Mouse (Mus musculus) hindbrain, embryonic 12.5 days (tissue): ENCODE data around the gene Cant1. TPM values are rescaled to one million over a fixed set of nuclear protein-coding genes. Genes with fewer than 3 reads are reported as not detected.

Experiments
- ATAC-seq: fragments of 200-750 bp; cut with Nextera tagmentation; 2 replicates; pipeline ENCODE4 v1.8.0; 2017; ENCODE audit warnings: moderate TSS enrichment; ENCODE audit not compliant: low FRiP score
- H3K27ac ChIP-seq: fragments of 300-500 bp; sonication (generic); 2 replicates; pipeline ENCODE4 v1.5.1; 2016; ENCODE audit warnings: mild to moderate bottlenecking
- H3K27me3 ChIP-seq: fragments of 300-500 bp; sonication (generic); 2 replicates; pipeline ENCODE4 v1.6.1; 2016; ENCODE audit warnings: mild to moderate bottlenecking
- H3K36me3 ChIP-seq: fragments of 300-500 bp; sonication (generic); 2 replicates; pipeline ENCODE4 v1.6.1; 2016; ENCODE audit warnings: mild to moderate bottlenecking
- H3K4me1 ChIP-seq: fragments of 300-500 bp; sonication (generic); 2 replicates; pipeline ENCODE4 v1.6.1; 2016
- H3K4me2 ChIP-seq: fragments of 300-500 bp; sonication (generic); replicated peaks from 2 replicates; pipeline ENCODE4 v1.6.1; 2016; ENCODE audit warnings: mild to moderate bottlenecking
- H3K4me3 ChIP-seq: fragments of 300-500 bp; sonication (generic); 2 replicates; pipeline ENCODE4 v1.5.1; 2016; ENCODE audit warnings: mild to moderate bottlenecking
- H3K9ac ChIP-seq: fragments of 300-500 bp; sonication (generic); 2 replicates; pipeline ENCODE4 v1.6.1; 2016; ENCODE audit warnings: mild to moderate bottlenecking, moderate library complexity
- H3K9me3 ChIP-seq: fragments of 300-500 bp; sonication (generic); replicated peaks from 2 replicates; pipeline ENCODE4 v1.6.1; 2016; ENCODE audit warnings: mild to moderate bottlenecking
- WGBS: fragments of 180-500 bp; shearing (Covaris S2); methylation state at CpG from one replicate; pipeline ENCODE4 v1.1.7; 2016; 5-methylcytosine and 5-hydroxymethylcytosine counted together
- polyA plus RNA-seq: library from polyadenylated mRNA; unstranded; fragments of >200 nt; fragmentation: Nextera tagmentation; extraction: Ambion mirVana; gene quantifications from 2 replicates; pipeline ENCODE4 v1.2.1, GENCODE M21; 2016

Cant1 gene
- polyA plus RNA-seq, 1 experiment from 2014 or later = 31.3 TPM

- ATAC-seq = no peak
- WGBS = 85% methylated on average over 5 of the region's 5 CpGs
- Histone ChIP-seq H3K4me3 (no peak overlapping the region), H3K4me1 (peaks cover 3% of the 10 kb centered on the region; the same call in 1 of the 2 replicates), H3K27ac (no peak overlapping the region), H3K4me2 (no peak overlapping the region), H3K36me3 (no peaks in the 10 kb centered on the region), H3K9me3 (no peaks in the 10 kb centered on the region), H3K27me3 (no peaks in the 10 kb centered on the region), H3K9ac (no peak overlapping the region)
Observed at GRCm38 (mm10) chr11:118375881-118376280, 43.0 kb downstream of the Cant1 start.

DNA sequence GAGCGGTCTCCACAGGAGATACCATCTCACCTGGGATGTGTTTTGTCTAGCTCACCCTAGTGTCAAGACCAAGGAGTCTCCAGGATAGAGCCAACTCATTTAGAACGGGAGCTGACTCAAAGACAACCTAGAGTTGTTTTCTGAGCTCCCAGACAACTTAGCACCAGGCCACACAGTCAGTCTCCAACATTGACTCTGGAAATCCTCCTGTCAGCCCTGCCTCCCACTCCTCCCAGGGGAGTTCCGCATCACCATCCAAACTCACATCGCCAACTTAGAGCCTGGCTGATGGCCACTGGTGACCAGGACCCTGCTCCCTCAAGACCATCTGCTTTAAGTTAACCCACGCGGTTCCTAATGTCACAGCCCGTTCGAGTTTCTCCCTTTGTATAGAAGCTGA is 43.4 kb downstream of the Cant1 start:
- Histone ChIP-seq H3K27ac (no peak overlapping the region), H3K9me3 (no peaks in the 10 kb centered on the region), H3K4me2 (no peak overlapping the region), H3K27me3 (no peaks in the 10 kb centered on the region), H3K4me1 (peaks cover 3% of the 10 kb centered on the region; the same call in 1 of the 2 replicates), H3K4me3 (no peak overlapping the region), H3K9ac (no peak overlapping the region), H3K36me3 (no peaks in the 10 kb centered on the region)
- ATAC-seq = no peak
- 87% methylated on average over 8 of the region's 8 CpGs for WGBS

DNA sequence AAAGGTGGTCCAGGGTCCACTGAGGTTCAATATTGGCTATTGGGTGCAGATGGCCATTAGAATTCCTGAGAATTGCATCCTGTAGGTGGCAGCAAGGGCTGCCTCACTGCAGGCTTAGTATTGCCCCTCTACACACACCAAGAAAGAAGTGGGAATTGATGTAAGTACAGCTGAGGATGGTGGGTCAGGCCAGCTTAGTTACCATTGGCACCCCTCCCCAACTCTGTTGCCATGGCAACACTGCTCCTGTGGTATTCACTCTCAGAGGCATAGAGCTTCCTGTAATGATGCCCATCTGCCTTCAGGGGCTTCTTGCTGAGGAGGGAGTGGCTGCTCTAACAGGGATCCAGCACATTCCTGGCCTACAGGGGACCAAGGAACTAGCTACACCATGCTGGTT is 43.9 kb downstream of the Cant1 start:
- Histone ChIP-seq H3K36me3 (no peaks in the 10 kb centered on the region), H3K4me3 (no peak overlapping the region), H3K9me3 (no peaks in the 10 kb centered on the region), H3K27ac (no peak overlapping the region), H3K27me3 (no peaks in the 10 kb centered on the region), H3K4me2 (no peak overlapping the region), H3K9ac (no peak overlapping the region), H3K4me1 (peaks cover 3% of the 10 kb centered on the region; the same call in 1 of the 2 replicates)
- no peak for ATAC-seq

GRCm38 (mm10) chr11:118374506-118374905 is 44.4 kb downstream of the Cant1 start:
- Histone ChIP-seq H3K27me3 (no peaks in the 10 kb centered on the region), H3K9me3 (no peaks in the 10 kb centered on the region), H3K4me1 (peaks cover 3% of the 10 kb centered on the region; the same call in 1 of the 2 replicates), H3K27ac (no peak overlapping the region), H3K4me2 (no peak overlapping the region), H3K36me3 (no peaks in the 10 kb centered on the region), H3K4me3 (no peak overlapping the region), H3K9ac (no peak overlapping the region)
- WGBS = 54% methylated on average over 5 of the region's 5 CpGs
- no peak for ATAC-seq

DNA sequence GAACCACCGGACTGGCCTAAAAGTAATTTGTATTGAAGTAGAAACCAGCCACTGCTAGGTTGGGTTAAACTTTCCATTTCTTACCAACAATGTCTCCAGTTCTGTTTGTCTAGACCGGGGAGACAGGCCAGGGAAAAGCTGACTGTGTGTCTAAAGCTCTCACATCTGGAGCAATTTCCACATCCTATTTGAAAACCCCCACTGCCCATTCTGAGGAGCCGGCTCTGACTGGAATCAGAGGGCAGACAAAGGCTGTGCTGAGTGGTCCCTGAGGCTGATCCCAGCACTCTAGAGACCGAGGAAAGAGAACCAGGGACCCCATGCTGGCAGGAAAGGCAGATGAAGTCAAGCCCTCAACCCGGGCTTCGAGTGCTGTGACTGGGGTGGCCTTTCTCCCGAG is 46.2 kb downstream of the Cant1 start:
- Histone ChIP-seq H3K4me2 (no peak overlapping the region), H3K27me3 (no peaks in the 10 kb centered on the region), H3K9ac (no peak overlapping the region), H3K36me3 (no peaks in the 10 kb centered on the region), H3K4me3 (no peak overlapping the region), H3K4me1 (peaks cover 3% of the 10 kb centered on the region; the same call in 1 of the 2 replicates), H3K27ac (no peak overlapping the region), H3K9me3 (no peaks in the 10 kb centered on the region)
- no peak for ATAC-seq
- WGBS = 48% methylated on average over 7 of the region's 7 CpGs

DNA sequence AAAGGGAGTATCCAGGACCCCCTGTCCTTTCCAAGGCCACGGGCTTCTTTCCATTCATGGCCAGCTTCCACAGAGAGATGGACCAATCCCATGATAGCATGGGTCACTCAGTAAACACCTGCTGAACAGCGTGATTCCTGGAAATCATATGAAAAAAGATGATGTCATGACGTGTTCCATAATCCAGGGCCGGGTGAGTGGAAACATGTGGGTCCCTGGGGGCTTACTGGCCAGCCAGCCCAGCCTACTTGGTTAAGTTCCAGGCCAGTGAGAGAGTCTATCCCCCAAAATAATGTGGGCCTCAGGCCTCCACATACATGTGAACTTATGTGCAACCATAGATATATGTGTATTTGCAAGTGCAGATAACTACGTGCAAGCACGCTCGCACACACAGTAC is 47.0 kb downstream of the Cant1 start:
- Histone ChIP-seq H3K4me1 (peaks cover 3% of the 10 kb centered on the region; the same call in 1 of the 2 replicates), H3K27ac (no peak overlapping the region), H3K4me2 (no peak overlapping the region), H3K9me3 (no peaks in the 10 kb centered on the region), H3K4me3 (no peak overlapping the region), H3K27me3 (no peaks in the 10 kb centered on the region), H3K36me3 (no peaks in the 10 kb centered on the region), H3K9ac (no peak overlapping the region)
- no peak for ATAC-seq
- WGBS = 89% methylated on average over 7 of the region's 7 CpGs

DNA sequence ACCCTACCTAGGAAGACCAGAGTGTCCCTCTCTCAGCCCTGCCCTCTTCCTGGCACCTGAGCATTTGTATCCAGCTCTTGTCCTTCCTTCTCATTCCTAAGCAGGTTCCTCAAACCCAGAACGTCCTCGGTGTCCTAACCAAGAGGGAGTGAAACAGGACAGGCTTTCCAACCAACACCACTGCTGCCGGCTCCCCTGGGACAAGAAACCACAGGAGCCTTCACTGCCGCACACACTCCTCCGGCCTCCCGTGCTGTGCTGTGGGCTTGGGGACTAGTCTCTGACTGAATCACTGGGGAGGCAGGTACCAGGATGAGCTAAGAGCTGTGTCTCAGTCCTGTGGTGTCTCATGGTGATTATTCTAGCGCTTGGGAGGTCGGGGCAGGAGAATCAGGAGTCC is 49.2 kb downstream of the Cant1 start:
- Histone ChIP-seq H3K4me3 (no peak overlapping the region), H3K27ac (no peak overlapping the region), H3K9me3 (no peaks in the 10 kb centered on the region), H3K4me1 (no peaks in the 10 kb centered on the region; the same call in none of the 2 replicates), H3K27me3 (no peaks in the 10 kb centered on the region), H3K4me2 (no peak overlapping the region), H3K9ac (no peak overlapping the region), H3K36me3 (no peaks in the 10 kb centered on the region)
- 78% methylated on average over 8 of the region's 8 CpGs for WGBS
- no peak for ATAC-seq

DNA sequence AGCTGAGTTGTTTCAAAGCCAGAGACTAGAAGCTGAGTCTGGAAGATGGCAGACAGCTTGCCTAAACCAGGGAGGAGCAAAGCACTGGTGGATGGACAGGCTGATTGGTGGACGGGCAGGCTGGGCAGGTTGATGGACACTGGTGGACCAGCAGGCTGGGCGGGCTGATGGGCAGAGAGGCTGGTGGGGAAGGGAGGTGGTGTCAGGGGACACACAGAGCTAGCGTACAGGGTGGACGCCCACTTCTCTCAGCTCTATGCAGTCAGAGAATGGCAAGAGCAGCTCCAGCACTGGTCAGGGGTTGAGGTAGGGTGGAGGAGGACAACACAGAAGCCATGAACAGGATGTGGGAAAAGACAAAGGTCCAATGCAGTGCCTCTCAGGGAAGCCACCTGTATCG is 49.6 kb downstream of the Cant1 start:
- H3K4me2 ChIP-seq = no peak overlapping the region
- no peaks in the 10 kb centered on the region for H3K36me3 ChIP-seq
- ATAC-seq = no peak
- H3K4me3 ChIP-seq = no peak overlapping the region
- no peaks in the 10 kb centered on the region for H3K27me3 ChIP-seq
- no peak overlapping the region for H3K27ac ChIP-seq
- H3K4me1 ChIP-seq = no peaks in the 10 kb centered on the region; the same call in none of the 2 replicates
- H3K9me3 ChIP-seq = no peaks in the 10 kb centered on the region
- H3K9ac ChIP-seq = no peak overlapping the region
- 86% methylated on average over 5 of the region's 5 CpGs for WGBS

DNA sequence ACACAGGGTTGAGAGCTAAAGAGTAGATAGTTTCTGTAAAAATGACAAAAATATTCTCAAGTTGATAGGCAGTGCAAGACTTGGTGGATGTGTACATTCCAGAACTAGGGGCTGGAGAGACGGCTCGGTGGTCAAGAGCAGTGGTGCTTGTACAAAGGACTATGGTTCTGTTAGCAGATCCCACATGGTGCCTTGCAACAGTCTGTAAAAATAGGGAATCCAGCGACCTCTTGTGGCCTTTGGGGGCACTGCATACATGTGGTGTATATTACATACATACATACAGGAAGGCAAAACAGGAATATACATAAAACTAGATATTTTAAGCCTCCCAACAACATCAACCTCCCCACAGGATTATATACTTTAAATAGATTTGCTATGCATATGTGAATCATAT is 50.6 kb downstream of the Cant1 start:
- Histone ChIP-seq H3K36me3 (no peaks in the 10 kb centered on the region), H3K4me2 (no peak overlapping the region), H3K9ac (no peak overlapping the region), H3K9me3 (no peaks in the 10 kb centered on the region), H3K4me3 (no peak overlapping the region), H3K4me1 (peaks cover 4% of the 10 kb centered on the region), H3K27me3 (no peaks in the 10 kb centered on the region), H3K27ac (no peak overlapping the region)
- ATAC-seq = no peak
- 59% methylated on average over 3 of the region's 3 CpGs for WGBS

DNA sequence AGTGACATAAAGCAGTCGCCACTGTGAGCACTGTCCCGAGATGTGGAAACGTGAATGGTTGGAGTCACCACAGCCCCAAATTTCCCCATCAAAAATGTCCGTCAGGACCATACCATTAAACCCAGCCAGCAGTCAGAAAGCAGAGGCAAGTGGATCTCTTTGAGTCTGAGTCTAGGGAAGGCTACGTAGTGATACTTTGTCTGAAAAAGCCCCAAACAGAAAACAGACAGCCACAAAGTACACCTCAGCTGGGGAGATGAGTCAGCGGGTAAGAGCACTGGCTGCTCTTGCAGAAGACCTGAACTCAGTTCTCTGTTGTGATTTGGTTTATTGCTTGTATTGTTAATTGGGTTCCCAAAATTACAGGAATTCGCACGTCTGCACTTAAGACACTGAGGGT is 52.3 kb downstream of the Cant1 start:
- 79% methylated on average over 8 of the region's 8 CpGs for WGBS
- no peak overlapping the region for H3K9ac ChIP-seq
- peaks cover 15% of the 10 kb centered on the region for H3K4me1 ChIP-seq
- no peaks in the 10 kb centered on the region for H3K27me3 ChIP-seq
- no peak overlapping the region for H3K27ac ChIP-seq
- ATAC-seq = no peak
- H3K4me3 ChIP-seq = no peak overlapping the region
- no peaks in the 10 kb centered on the region for H3K36me3 ChIP-seq
- no peak overlapping the region for H3K4me2 ChIP-seq
- H3K9me3 ChIP-seq = no peaks in the 10 kb centered on the region

- Histone ChIP-seq H3K27me3 (no peaks in the 10 kb centered on the region), H3K27ac (no peak overlapping the region), H3K9ac (no peak overlapping the region), H3K4me2 (no peak overlapping the region), H3K4me1 (peaks cover 15% of the 10 kb centered on the region), H3K4me3 (no peak overlapping the region), H3K36me3 (no peaks in the 10 kb centered on the region), H3K9me3 (no peaks in the 10 kb centered on the region)
- no peak for ATAC-seq
- WGBS = 68% methylated on average over 3 of the region's 3 CpGs
Observed at GRCm38 (mm10) chr11:118366108-118366507, 52.8 kb downstream of the Cant1 start.

GRCm38 (mm10) chr11:118365171-118365570 is 53.7 kb downstream of the Cant1 start:
- H3K4me1 ChIP-seq = peaks cover 15% of the 10 kb centered on the region
- no peak overlapping the region for H3K4me2 ChIP-seq
- no peaks in the 10 kb centered on the region for H3K9me3 ChIP-seq
- no peak overlapping the region for H3K9ac ChIP-seq
- 0 out of 2 replicates have a peak overlapping the region, but pooled peaks have one; percentile 40 for H3K27ac ChIP-seq
- H3K36me3 ChIP-seq = no peaks in the 10 kb centered on the region
- no peak overlapping the region for H3K4me3 ChIP-seq
- H3K27me3 ChIP-seq = no peaks in the 10 kb centered on the region
- no peak for ATAC-seq
- 58% methylated on average over 7 of the region's 7 CpGs for WGBS

- Histone ChIP-seq H3K9me3 (no peaks in the 10 kb centered on the region), H3K27ac (peak overlapping the region; percentile 56; the same call in 1 of the 2 replicates), H3K36me3 (no peaks in the 10 kb centered on the region), H3K4me3 (no peak overlapping the region), H3K27me3 (no peaks in the 10 kb centered on the region), H3K4me1 (peaks cover 15% of the 10 kb centered on the region), H3K9ac (no peak overlapping the region), H3K4me2 (no peak overlapping the region)
- no peak for ATAC-seq
- 69% methylated on average over 4 of the region's 4 CpGs for WGBS
Observed at GRCm38 (mm10) chr11:118364021-118364420, 54.9 kb downstream of the Cant1 start.
